Mouse (Mus musculus) embryonic fibroblast, embryonic 13.5 days (primary cell): ENCODE measurements at regions not wholly inside any gene's neighbourhood (a gene's known extent, or its start where the extent isn't known, plus 50 kb on each side); places are given as distances from the start of the nearest gene placed in this dataset.

Source experiments
- CTCF ChIP-seq: IDR thresholded peaks from 2 replicates; pipeline ENCODE4 v1.5.1; 2011; ENCODE audit warnings: mild to moderate bottlenecking, control low read depth, low read length, moderate library complexity, borderline replicate concordance; ENCODE audit not compliant: insufficient read depth
- POLR2A ChIP-seq: IDR thresholded peaks from 2 replicates; pipeline ENCODE4 v1.6.1; 2011; ENCODE audit warnings: low read depth, mild to moderate bottlenecking, control low read depth, low read length, moderate library complexity

- TF ChIP-seq POLR2A (no peak), CTCF (no peak)
Observed at GRCm38 (mm10) chr4:106170731-106171130, 145.3 kb upstream of the Usp24 start.
